Comparison of ENCODE assay signal across 8 mouse cellular contexts in the genomic region with DNA sequence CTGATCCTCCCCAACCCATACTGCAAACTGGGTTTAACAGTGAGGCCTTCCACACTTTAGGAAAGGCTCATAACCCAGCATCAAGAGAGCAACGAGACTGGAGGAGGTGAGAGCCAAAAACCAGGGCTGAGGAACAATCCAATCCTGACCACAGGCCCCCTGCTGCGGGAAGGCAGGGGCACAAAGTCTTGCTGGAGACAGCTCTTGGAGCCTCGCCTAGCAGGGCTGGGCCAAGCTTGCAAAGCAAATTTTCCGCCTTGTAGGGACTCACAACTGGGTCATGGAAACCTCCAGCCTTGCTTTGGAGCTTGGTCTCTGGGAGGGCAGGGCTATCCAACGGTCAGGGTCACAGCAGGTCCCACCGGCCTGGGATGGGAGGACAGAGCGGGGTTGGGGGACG. TPM values are rescaled to one million over a fixed set of nuclear protein-coding genes. Genes with fewer than 3 reads are reported as not detected.
DNase-seq lines count a peak whose midpoint lies in the region; ATAC-seq lines count a peak whose summit lies in the region.
"Had no signal": no experiment of that assay in that cellular context is flagged by ENCODE, and none has a peak within 500 bp of the region (broad histone marks: within the 10 kb centered on the region; RNA-seq: fewer than 3 reads in every experiment).

No protein-coding gene starts in this region.

- H3K9me3 ChIP-seq in limb, embryonic 15.5 days: no peaks in the 10 kb centered on the region

- H3K4me3 ChIP-seq in limb, embryonic 15.5 days: no peak overlapping the region
- H3K4me3 ChIP-seq: erythroblast, embryonic 14.5 days had no signal

- peaks cover 71% of the 10 kb centered on the region for H3K4me1 ChIP-seq in limb, embryonic 15.5 days

- no peaks in the 10 kb centered on the region for H3K27me3 ChIP-seq in limb, embryonic 15.5 days

- H3K36me3 ChIP-seq in limb, embryonic 15.5 days: no peaks in the 10 kb centered on the region

- H3K9ac ChIP-seq in limb, embryonic 15.5 days: no peak overlapping the region

- H3K4me2 ChIP-seq in limb, embryonic 15.5 days: peak overlapping the region; percentile 7; the same call in 1 of the 2 replicates

- WGBS in limb, embryonic 15.5 days: 52% methylated on average over 8 of the region's 8 CpGs

- peak; percentile 52 for DNase-seq in ovary, adult 18-20 months (ENCODE audit: low spot score)
- DNase-seq in ovary, postnatal 14 days (ENCODE audit: low spot score): no peak
- peak; percentile 57 to 68 for DNase-seq in cerebellum, postnatal 10 days
- DNase-seq in gastrocnemius, postnatal 25 days: peak; percentile 51
- DNase-seq in embryo, embryonic 10 days (ENCODE audit: low spot score): no peak
- DNase-seq in urinary bladder, postnatal 10 days (ENCODE audit: low spot score): no peak

- peak; percentile 30; the same call in 1 of the 2 replicates for ATAC-seq in limb, embryonic 15.5 days (ENCODE audit: insufficient number of reproducible peaks, low FRiP score, low TSS enrichment, low read depth)

- peak overlapping the region; percentile 84 for H3K27ac ChIP-seq in limb, embryonic 15.5 days

RNA-seq across cellular contexts. Expression of gene Prrx2, which starts 36.1 kb away (rescaled TPM):
- 1 to 10 TPM; 2.1 to 3.0 TPM for total RNA-seq in gastrocnemius, postnatal 25 days (2021)
- polyA plus RNA-seq in limb, embryonic 15.5 days (2015; fragmentation: Nextera tagmentation; extraction: Ambion mirVana): 47.6 and 65.0 TPM in 2 replicates
- polyA plus RNA-seq: erythroblast, embryonic 14.5 days had no signal

RNA-seq across cellular contexts. Expression of gene Asb6, which starts 40.7 kb away (rescaled TPM):
- 1 to 10 TPM; 5.4 to 5.5 TPM for total RNA-seq in gastrocnemius, postnatal 25 days (2021)
- 32.8 and 34.4 TPM in 2 replicates for polyA plus RNA-seq in limb, embryonic 15.5 days (2015; fragmentation: Nextera tagmentation; extraction: Ambion mirVana)

RNA-seq across cellular contexts. Expression of gene Ptges, which starts 58.8 kb away (rescaled TPM):
- 1 to 10 TPM; 4.1 to 6.9 TPM for total RNA-seq in gastrocnemius, postnatal 25 days (2021)
- polyA plus RNA-seq in limb, embryonic 15.5 days (2015; fragmentation: Nextera tagmentation; extraction: Ambion mirVana): 27.6 and 35.3 TPM in 2 replicates
- polyA plus RNA-seq: erythroblast, embryonic 14.5 days had no signal

Comparison
In these comparisons a context has a peak if more than half of its experiments do, and no peak if none do; other contexts are left out.
1. DNase-seq: peak in ovary, adult 18-20 months (single experiment), cerebellum, postnatal 10 days (2 of 2) and gastrocnemius, postnatal 25 days (single experiment); none in ovary, postnatal 14 days (single experiment), embryo, embryonic 10 days (single experiment) and urinary bladder, postnatal 10 days (single experiment).